8 mouse cellular contexts compared by ENCODE assay signal in genomic region chr16:94370915-94371300, GRCm38 (mm10). TPM values are rescaled to one million over a fixed set of nuclear protein-coding genes. Genes with fewer than 3 reads are reported as not detected.
DNase-seq lines count a peak whose midpoint lies in the region; ATAC-seq and TF ChIP-seq lines count a peak whose summit lies in the region.

No protein-coding gene starts in this region.

- WGBS in hindbrain, postnatal 0 days, result under 1% methylated on average over 43 of the region's 43 CpGs
- under 1% methylated on average over 42 of the region's 43 CpGs for WGBS in limb, embryonic 13.5 days
- WGBS in midbrain, embryonic 13.5 days, result under 1% methylated on average over 42 of the region's 43 CpGs
- WGBS in stomach, embryonic 15.5 days, result under 1% methylated on average over 43 of the region's 43 CpGs

- H3K27me3 ChIP-seq in hindbrain, postnatal 0 days (ENCODE audit: insufficient read depth, low read length), result no peaks in the 10 kb centered on the region
- H3K27me3 ChIP-seq in limb, embryonic 13.5 days, result no peaks in the 10 kb centered on the region
- no peaks in the 10 kb centered on the region for H3K27me3 ChIP-seq in midbrain, embryonic 13.5 days
- H3K27me3 ChIP-seq in stomach, embryonic 15.5 days (replicated peaks), result no peaks in the 10 kb centered on the region

- no peak for TF ChIP-seq CTCF in hindbrain, postnatal 0 days (IDR thresholded peaks at IDR 0.05; ENCODE audit: low read depth)

- ATAC-seq in hindbrain, postnatal 0 days, result peak; percentile 82
- ATAC-seq in limb, embryonic 13.5 days (ENCODE audit: low FRiP score, low read depth), result peak; percentile 70
- ATAC-seq in midbrain, embryonic 13.5 days, result peak; percentile 79
- peak; percentile 81 for ATAC-seq in stomach, embryonic 15.5 days (ENCODE audit: insufficient read depth, low FRiP score, low read depth)

- no peaks in the 10 kb centered on the region for H3K36me3 ChIP-seq in hindbrain, postnatal 0 days (ENCODE audit: insufficient read depth, low read length)
- H3K36me3 ChIP-seq in limb, embryonic 13.5 days, result no peaks in the 10 kb centered on the region
- H3K36me3 ChIP-seq in midbrain, embryonic 13.5 days, result no peaks in the 10 kb centered on the region
- no peaks in the 10 kb centered on the region for H3K36me3 ChIP-seq in stomach, embryonic 15.5 days

- H3K9me3 ChIP-seq in hindbrain, postnatal 0 days (ENCODE audit: low read length), result no peaks in the 10 kb centered on the region
- H3K9me3 ChIP-seq in limb, embryonic 13.5 days, result no peaks in the 10 kb centered on the region
- no peaks in the 10 kb centered on the region for H3K9me3 ChIP-seq in midbrain, embryonic 13.5 days
- no peaks in the 10 kb centered on the region for H3K9me3 ChIP-seq in stomach, embryonic 15.5 days

- peak overlapping the region; percentile 97 for H3K4me3 ChIP-seq in hindbrain, postnatal 0 days (ENCODE audit: low read length)
- H3K4me3 ChIP-seq in limb, embryonic 13.5 days, result peak overlapping the region; percentile 88
- H3K4me3 ChIP-seq in midbrain, embryonic 13.5 days (replicated peaks), result peak overlapping the region; percentile 90
- peak overlapping the region; percentile 93 for H3K4me3 ChIP-seq in stomach, embryonic 15.5 days (replicated peaks)

- peak overlapping the region; percentile 99 for H3K9ac ChIP-seq in hindbrain, postnatal 0 days (replicated peaks; ENCODE audit: low read length)
- peak overlapping the region; percentile 93 for H3K9ac ChIP-seq in limb, embryonic 13.5 days
- H3K9ac ChIP-seq in midbrain, embryonic 13.5 days (replicated peaks), result peak overlapping the region; percentile 99
- peak overlapping the region; percentile 94 for H3K9ac ChIP-seq in stomach, embryonic 15.5 days

- peak; percentile 27 for DNase-seq in layer of hippocampus, adult 9-10 months (ENCODE audit: low spot score)
- DNase-seq in layer of hippocampus, adult 9-11 months, result no peak
- DNase-seq in cerebellum, adult 8-10 months, result peak; percentile 75
- DNase-seq in frontal cortex, postnatal 10 days (ENCODE audit: low spot score in 2 of 2), result peak; percentile 77 to 78
- peak; percentile 76 for DNase-seq in hindbrain, postnatal 0 days (ENCODE audit: low spot score)

- H3K4me2 ChIP-seq in hindbrain, postnatal 0 days (ENCODE audit: low read depth, low read length), result peak overlapping the region; percentile 78
- peak overlapping the region; percentile 76 for H3K4me2 ChIP-seq in limb, embryonic 13.5 days (replicated peaks)
- H3K4me2 ChIP-seq in midbrain, embryonic 13.5 days (replicated peaks), result peak overlapping the region; percentile 60
- peak overlapping the region; percentile 66 for H3K4me2 ChIP-seq in stomach, embryonic 15.5 days

- H3K4me1 ChIP-seq in hindbrain, postnatal 0 days (ENCODE audit: insufficient read depth, low read length), result peaks cover 20% of the 10 kb centered on the region
- H3K4me1 ChIP-seq in limb, embryonic 13.5 days, result peaks cover 29% of the 10 kb centered on the region
- H3K4me1 ChIP-seq in midbrain, embryonic 13.5 days (replicated peaks), result peaks cover 45% of the 10 kb centered on the region
- peaks cover 7% of the 10 kb centered on the region; the same call in 1 of the 2 replicates for H3K4me1 ChIP-seq in stomach, embryonic 15.5 days

- H3K27ac ChIP-seq in hindbrain, postnatal 0 days, result peak overlapping the region; percentile 100
- peak overlapping the region; percentile 98 for H3K27ac ChIP-seq in limb, embryonic 13.5 days
- peak overlapping the region; percentile 99 for H3K27ac ChIP-seq in midbrain, embryonic 13.5 days
- peak overlapping the region; percentile 98 for H3K27ac ChIP-seq in stomach, embryonic 15.5 days

RNA-seq across cellular contexts. Expression of gene Ttc3, which starts 0.5 kb away (rescaled TPM):
- 848 and 1,018 TPM in 2 replicates for total RNA-seq in hindbrain, postnatal 0 days (2014; rRNA removed)
- 985 and 1,014 TPM in 2 replicates for polyA plus RNA-seq in hindbrain, postnatal 0 days (2015; fragmentation: Nextera tagmentation; extraction: Ambion mirVana)
- 324 and 332 TPM in 2 replicates for polyA plus RNA-seq in limb, embryonic 13.5 days (2015; fragmentation: Nextera tagmentation; extraction: Ambion mirVana)
- polyA plus RNA-seq in midbrain, embryonic 13.5 days (2015; fragmentation: Nextera tagmentation; extraction: Ambion mirVana), result 803 and 871 TPM in 2 replicates
- 177 and 183 TPM in 2 replicates for polyA plus RNA-seq in stomach, embryonic 15.5 days (2015; fragmentation: Nextera tagmentation; extraction: Ambion mirVana)

RNA-seq across cellular contexts. Expression of gene Pigp, which starts 0.7 kb away (rescaled TPM):
- 82.8 and 100 TPM in 2 replicates for total RNA-seq in hindbrain, postnatal 0 days (2014; rRNA removed)
- 139 and 155 TPM in 2 replicates for polyA plus RNA-seq in hindbrain, postnatal 0 days (2015; fragmentation: Nextera tagmentation; extraction: Ambion mirVana)
- 105 and 110 TPM in 2 replicates for polyA plus RNA-seq in limb, embryonic 13.5 days (2015; fragmentation: Nextera tagmentation; extraction: Ambion mirVana)
- 134 and 157 TPM in 2 replicates for polyA plus RNA-seq in midbrain, embryonic 13.5 days (2015; fragmentation: Nextera tagmentation; extraction: Ambion mirVana)
- polyA plus RNA-seq in stomach, embryonic 15.5 days (2015; fragmentation: Nextera tagmentation; extraction: Ambion mirVana), result 121 and 126 TPM in 2 replicates

RNA-seq across cellular contexts. Expression of gene Ripply3, which starts 42.7 kb away (rescaled TPM):
- 0.68 and 2.2 TPM in 2 replicates for total RNA-seq in hindbrain, postnatal 0 days (2014; rRNA removed)
- 0.91 and 1.0 TPM in 2 replicates for polyA plus RNA-seq in hindbrain, postnatal 0 days (2015; fragmentation: Nextera tagmentation; extraction: Ambion mirVana)
- 3.1 and 3.2 TPM in 2 replicates for polyA plus RNA-seq in limb, embryonic 13.5 days (2015; fragmentation: Nextera tagmentation; extraction: Ambion mirVana)
- polyA plus RNA-seq in midbrain, embryonic 13.5 days (2015; fragmentation: Nextera tagmentation; extraction: Ambion mirVana), result 1.2 and 1.3 TPM in 2 replicates
- polyA plus RNA-seq in stomach, embryonic 15.5 days (2015; fragmentation: Nextera tagmentation; extraction: Ambion mirVana), result 7.6 and 7.9 TPM in 2 replicates

RNA-seq across cellular contexts. Expression of gene Hlcs, which starts 57.5 kb away (rescaled TPM):
- total RNA-seq in hindbrain, postnatal 0 days (2014; rRNA removed), result 8.1 and 9.4 TPM in 2 replicates
- polyA plus RNA-seq in hindbrain, postnatal 0 days (2015; fragmentation: Nextera tagmentation; extraction: Ambion mirVana), result 7.3 TPM in 2 replicates
- polyA plus RNA-seq in limb, embryonic 13.5 days (2015; fragmentation: Nextera tagmentation; extraction: Ambion mirVana), result 8.8 and 9.8 TPM in 2 replicates
- 9.2 and 9.8 TPM in 2 replicates for polyA plus RNA-seq in midbrain, embryonic 13.5 days (2015; fragmentation: Nextera tagmentation; extraction: Ambion mirVana)
- 9.1 and 11.2 TPM in 2 replicates for polyA plus RNA-seq in stomach, embryonic 15.5 days (2015; fragmentation: Nextera tagmentation; extraction: Ambion mirVana)
